Mouse (Mus musculus): ENCODE results near the gene Cdkl5.

- no peak for TF ChIP-seq EP300 (IDR thresholded peaks at IDR 0.05)
- TF ChIP-seq CTCF (IDR thresholded peaks at IDR 0.05), result no peak
Observed at GRCm38 (mm10) chrX:160782276-160782675, 212.2 kb downstream of the Cdkl5 start.

Measured in lung, postnatal 0 days (tissue).